Mouse (Mus musculus): Measurements from ENCODE around the gene Duoxa2.

- TF ChIP-seq POLR2A (IDR thresholded peaks at IDR 0.05; ENCODE audit: extremely low read depth, insufficient read depth, low read length) (no peak), CTCF (IDR thresholded peaks at IDR 0.05; ENCODE audit: low read depth, low read length) (no peak)
Observed at GRCm38 (mm10) chr2:122349136-122349785, 50.6 kb downstream of the Duoxa2 start.
